Mouse (Mus musculus): ENCODE data around the gene Coro7. TPM values are rescaled to one million over a fixed set of nuclear protein-coding genes. Genes with fewer than 3 reads are reported as not detected.

The Coro7 gene
- polyA plus RNA-seq, 1 experiment = 31.2 TPM

- H3K9ac ChIP-seq (ENCODE audit: low read depth, poor library complexity, severe bottlenecking) = no peak overlapping the region
Measured at GRCm38 (mm10) chr16:4628898-4629419, 50.6 kb downstream of the Coro7 start.

GRCm38 (mm10) chr16:4627105-4627504, 52.5 kb downstream of the Coro7 start:
- peaks cover 2% of the 10 kb centered on the region for H3K4me1 ChIP-seq (ENCODE audit: control insufficient read depth, insufficient read depth, low read length)
- no peak overlapping the region for H3K9ac ChIP-seq (ENCODE audit: low read depth, poor library complexity, severe bottlenecking)
- no peak overlapping the region for H3K4me3 ChIP-seq (ENCODE audit: low read depth, low read length)
- no peak overlapping the region for H3K27ac ChIP-seq (ENCODE audit: insufficient read depth, low read length)
- H3K27me3 ChIP-seq (ENCODE audit: control insufficient read depth, insufficient read depth, low read length, poor library complexity, severe bottlenecking) = no peaks in the 10 kb centered on the region
- TF ChIP-seq CTCF (IDR thresholded peaks at IDR 0.05; ENCODE audit: low read depth, low read length) (no peak), POLR2A (IDR thresholded peaks at IDR 0.05; ENCODE audit: insufficient read depth, low read length) (no peak), EP300 (IDR thresholded peaks at IDR 0.05; ENCODE audit: insufficient read depth, low read depth, low read length) (no peak)
- H3K36me3 ChIP-seq (ENCODE audit: control insufficient read depth, insufficient read depth, low read length, poor library complexity, severe bottlenecking) = no peaks in the 10 kb centered on the region
- H3K9me3 ChIP-seq (replicated peaks; ENCODE audit: control insufficient read depth, insufficient read depth, low read length, poor library complexity, severe bottlenecking) = no peaks in the 10 kb centered on the region

More at GRCm38 (mm10) chr16:4628898-4629419, 50.6 kb downstream of the Coro7 start:
- TF ChIP-seq EP300 (IDR thresholded peaks at IDR 0.05; ENCODE audit: insufficient read depth, low read depth, low read length) (no peak), CTCF (IDR thresholded peaks at IDR 0.05; ENCODE audit: low read depth, low read length) (no peak), POLR2A (IDR thresholded peaks at IDR 0.05; ENCODE audit: insufficient read depth, low read length) (no peak)
- H3K4me3 ChIP-seq (ENCODE audit: low read depth, low read length) = no peak overlapping the region
- H3K27ac ChIP-seq (ENCODE audit: insufficient read depth, low read length) = no peak overlapping the region
- H3K36me3 ChIP-seq (ENCODE audit: control insufficient read depth, insufficient read depth, low read length, poor library complexity, severe bottlenecking) = no peaks in the 10 kb centered on the region
- no peaks in the 10 kb centered on the region for H3K27me3 ChIP-seq (ENCODE audit: control insufficient read depth, insufficient read depth, low read length, poor library complexity, severe bottlenecking)
- H3K4me1 ChIP-seq (ENCODE audit: control insufficient read depth, insufficient read depth, low read length) = peaks cover 2% of the 10 kb centered on the region
- no peaks in the 10 kb centered on the region for H3K9me3 ChIP-seq (replicated peaks; ENCODE audit: control insufficient read depth, insufficient read depth, low read length, poor library complexity, severe bottlenecking)

- Histone ChIP-seq H3K4me3 (ENCODE audit: low read depth, low read length) (peak within 1 kb of the TSS; percentile 71), H3K36me3 (ENCODE audit: control insufficient read depth, insufficient read depth, low read length, poor library complexity, severe bottlenecking) (no peaks in the 10 kb centered on the region), H3K9ac (ENCODE audit: low read depth, poor library complexity, severe bottlenecking) (peak within 1 kb of the TSS; percentile 77), H3K27ac (ENCODE audit: insufficient read depth, low read length) (0 out of 2 replicates have a peak within 1 kb of the TSS, but pooled peaks have one; percentile 25), H3K27me3 (ENCODE audit: control insufficient read depth, insufficient read depth, low read length, poor library complexity, severe bottlenecking) (no peaks in the 10 kb centered on the region), H3K9me3 (replicated peaks; ENCODE audit: control insufficient read depth, insufficient read depth, low read length, poor library complexity, severe bottlenecking) (no peaks in the 10 kb centered on the region), H3K4me1 (ENCODE audit: control insufficient read depth, insufficient read depth, low read length) (no peaks in the 10 kb centered on the region)
- TF ChIP-seq POLR2A (IDR thresholded peaks at IDR 0.05; ENCODE audit: insufficient read depth, low read length) = no peak
Measured at GRCm38 (mm10) chr16:4624481-4625110, 55.0 kb downstream of the Coro7 start, which contains the start of gene Pam16. Gene Pam16, minus strand, starts transcription at chr16:4624988.

GRCm38 (mm10) chr16:4624074-4624473, 55.5 kb downstream of the Coro7 start:
- Histone ChIP-seq H3K9ac (ENCODE audit: low read depth, poor library complexity, severe bottlenecking) (peak overlapping the region; percentile 77), H3K4me3 (ENCODE audit: low read depth, low read length) (peak overlapping the region; percentile 71), H3K27ac (ENCODE audit: insufficient read depth, low read length) (no peak overlapping the region)

GRCm38 (mm10) chr16:4616829-4617228, 62.7 kb downstream of the Coro7 start:
- no peak overlapping the region for H3K9ac ChIP-seq (ENCODE audit: low read depth, poor library complexity, severe bottlenecking)
- no peak overlapping the region for H3K4me3 ChIP-seq (ENCODE audit: low read depth, low read length)
- H3K27me3 ChIP-seq (ENCODE audit: control insufficient read depth, insufficient read depth, low read length, poor library complexity, severe bottlenecking) = no peaks in the 10 kb centered on the region
- H3K9me3 ChIP-seq (replicated peaks; ENCODE audit: control insufficient read depth, insufficient read depth, low read length, poor library complexity, severe bottlenecking) = no peaks in the 10 kb centered on the region
- peaks cover 14% of the 10 kb centered on the region for H3K36me3 ChIP-seq (ENCODE audit: control insufficient read depth, insufficient read depth, low read length, poor library complexity, severe bottlenecking)
- no peak overlapping the region for H3K27ac ChIP-seq (ENCODE audit: insufficient read depth, low read length)
- no peaks in the 10 kb centered on the region for H3K4me1 ChIP-seq (ENCODE audit: control insufficient read depth, insufficient read depth, low read length)
- TF ChIP-seq POLR2A (IDR thresholded peaks at IDR 0.05; ENCODE audit: insufficient read depth, low read length) = no peak
- no peak for TF ChIP-seq EP300 (IDR thresholded peaks at IDR 0.05; ENCODE audit: insufficient read depth, low read depth, low read length)
- TF ChIP-seq CTCF (IDR thresholded peaks at IDR 0.05; ENCODE audit: low read depth, low read length) = no peak

More at GRCm38 (mm10) chr16:4624074-4624473, 55.5 kb downstream of the Coro7 start:
- no peaks in the 10 kb centered on the region for H3K9me3 ChIP-seq (replicated peaks; ENCODE audit: control insufficient read depth, insufficient read depth, low read length, poor library complexity, severe bottlenecking)
- H3K36me3 ChIP-seq (ENCODE audit: control insufficient read depth, insufficient read depth, low read length, poor library complexity, severe bottlenecking) = no peaks in the 10 kb centered on the region
- H3K27me3 ChIP-seq (ENCODE audit: control insufficient read depth, insufficient read depth, low read length, poor library complexity, severe bottlenecking) = no peaks in the 10 kb centered on the region
- no peaks in the 10 kb centered on the region for H3K4me1 ChIP-seq (ENCODE audit: control insufficient read depth, insufficient read depth, low read length)
- TF ChIP-seq POLR2A (IDR thresholded peaks at IDR 0.05; ENCODE audit: insufficient read depth, low read length) (no peak), EP300 (IDR thresholded peaks at IDR 0.05; ENCODE audit: insufficient read depth, low read depth, low read length) (no peak), CTCF (IDR thresholded peaks at IDR 0.05; ENCODE audit: low read depth, low read length) (no peak)

GRCm38 (mm10) chr16:4615297-4615696, 64.3 kb downstream of the Coro7 start:
- H3K36me3 ChIP-seq (ENCODE audit: control insufficient read depth, insufficient read depth, low read length, poor library complexity, severe bottlenecking) = peaks cover 18% of the 10 kb centered on the region

More at GRCm38 (mm10) chr16:4615297-4615696, 64.3 kb downstream of the Coro7 start:
- H3K27me3 ChIP-seq (ENCODE audit: control insufficient read depth, insufficient read depth, low read length, poor library complexity, severe bottlenecking) = no peaks in the 10 kb centered on the region
- no peaks in the 10 kb centered on the region for H3K9me3 ChIP-seq (replicated peaks; ENCODE audit: control insufficient read depth, insufficient read depth, low read length, poor library complexity, severe bottlenecking)
- no peak overlapping the region for H3K27ac ChIP-seq (ENCODE audit: insufficient read depth, low read length)
- H3K4me1 ChIP-seq (ENCODE audit: control insufficient read depth, insufficient read depth, low read length) = no peaks in the 10 kb centered on the region
- H3K4me3 ChIP-seq (ENCODE audit: low read depth, low read length) = no peak overlapping the region
- no peak overlapping the region for H3K9ac ChIP-seq (ENCODE audit: low read depth, poor library complexity, severe bottlenecking)
- TF ChIP-seq POLR2A (IDR thresholded peaks at IDR 0.05; ENCODE audit: insufficient read depth, low read length) (no peak), CTCF (IDR thresholded peaks at IDR 0.05; ENCODE audit: low read depth, low read length) (no peak), EP300 (IDR thresholded peaks at IDR 0.05; ENCODE audit: insufficient read depth, low read depth, low read length) (no peak)
